Mouse (Mus musculus): ENCODE data around the gene Mgat2. TPM values are rescaled to one million over a fixed set of nuclear protein-coding genes. Genes with fewer than 3 reads are reported as not detected.

Mgat2 gene
- total and polyA plus RNA-seq, 3 experiments, result 40.9 to 65.3 TPM; not detected in 1

Other genes starting within 250 kb of the Mgat2 start
- gene Rps29, start 25.0 kb upstream of the Mgat2 start, total RNA-seq (2012; rRNA removed), result 4,641 and 5,133 TPM in 2 replicates
- gene Rps29, start 25.0 kb upstream of the Mgat2 start, polyA plus RNA-seq (2012; ENCODE audit: insufficient read depth in 1 of 2, insufficient read length in 2 of 2, low read depth in 1 of 2, low replicate concordance in 2 of 2, missing spikeins in 1 of 2), result 1,000 to 10,000 TPM in 1 of 2 experiments, 100 to 1,000 TPM in 1; 450 to 1,410 TPM
- 10.2 and 14.1 TPM in 2 replicates for gene Lrr1, start 15.3 kb upstream of the Mgat2 start, total RNA-seq (2012; rRNA removed)
- gene Lrr1, start 15.3 kb upstream of the Mgat2 start, polyA plus RNA-seq (2012; ENCODE audit: insufficient read depth in 1 of 2, insufficient read length in 2 of 2, low read depth in 1 of 2, low replicate concordance in 2 of 2, missing spikeins in 1 of 2), result 10 to 100 TPM in 1 of 2 experiments, not detected in 1; 23.1 TPM
- gene Rpl36al, start 74 bp upstream of the Mgat2 start, total RNA-seq (2012; rRNA removed), result 1,318 and 1,322 TPM in 2 replicates
- 100 to 1,000 TPM in 1 of 2 experiments, not detected in 1; 696 TPM for gene Rpl36al, start 74 bp upstream of the Mgat2 start, polyA plus RNA-seq (2012; ENCODE audit: insufficient read depth in 1 of 2, insufficient read length in 2 of 2, low read depth in 1 of 2, low replicate concordance in 2 of 2, missing spikeins in 1 of 2)
- gene Gm49383, start 12.9 kb downstream of the Mgat2 start, total RNA-seq (2012; rRNA removed), result 25.2 and 27.5 TPM in 2 replicates
- gene Gm49383, start 12.9 kb downstream of the Mgat2 start, polyA plus RNA-seq (2012; ENCODE audit: insufficient read depth in 1 of 2, insufficient read length in 2 of 2, low read depth in 1 of 2, low replicate concordance in 2 of 2, missing spikeins in 1 of 2), result 10 to 100 TPM in 1 of 2 experiments, not detected in 1; 28.8 TPM
- 7.6 and 10.1 TPM in 2 replicates for gene Dnaaf2, start 14.3 kb downstream of the Mgat2 start, total RNA-seq (2012; rRNA removed)
- 1 to 10 TPM in 1 of 2 experiments, not detected in 1; 5.5 TPM for gene Dnaaf2, start 14.3 kb downstream of the Mgat2 start, polyA plus RNA-seq (2012; ENCODE audit: insufficient read depth in 1 of 2, insufficient read length in 2 of 2, low read depth in 1 of 2, low replicate concordance in 2 of 2, missing spikeins in 1 of 2)
- 24.1 and 26.2 TPM in 2 replicates for gene Gm49384, start 20.1 kb downstream of the Mgat2 start, total RNA-seq (2012; rRNA removed)
- gene Gm49384, start 20.1 kb downstream of the Mgat2 start, polyA plus RNA-seq (2012; ENCODE audit: insufficient read depth in 1 of 2, insufficient read length in 2 of 2, low read depth in 1 of 2, low replicate concordance in 2 of 2, missing spikeins in 1 of 2), result 10 to 100 TPM in 1 of 2 experiments, not detected in 1; 28.5 TPM
- 14.1 and 14.4 TPM in 2 replicates for gene Pole2, start 44.0 kb downstream of the Mgat2 start, total RNA-seq (2012; rRNA removed)
- 10 to 100 TPM; 18.0 to 89.5 TPM for gene Pole2, start 44.0 kb downstream of the Mgat2 start, polyA plus RNA-seq (2012; ENCODE audit: insufficient read depth in 1 of 2, insufficient read length in 2 of 2, low read depth in 1 of 2, low replicate concordance in 2 of 2, missing spikeins in 1 of 2)
- 0.23 and 0.26 TPM in 2 replicates for gene Klhdc1, start 57.0 kb downstream of the Mgat2 start, total RNA-seq (2012; rRNA removed)
- gene Klhdc1, start 57.0 kb downstream of the Mgat2 start, polyA plus RNA-seq (2012; ENCODE audit: insufficient read depth in 1 of 2, insufficient read length in 2 of 2, low read depth in 1 of 2, low replicate concordance in 2 of 2, missing spikeins in 1 of 2), result 1 to 10 TPM in 1 of 2 experiments, not detected in 1; 1.1 TPM
- gene Klhdc2, start 112.5 kb downstream of the Mgat2 start, total RNA-seq (2012; rRNA removed), result 50.2 and 51.7 TPM in 2 replicates
- 100 to 1,000 TPM in 1 of 2 experiments, 10 to 100 TPM in 1; 48.5 to 154 TPM for gene Klhdc2, start 112.5 kb downstream of the Mgat2 start, polyA plus RNA-seq (2012; ENCODE audit: insufficient read depth in 1 of 2, insufficient read length in 2 of 2, low read depth in 1 of 2, low replicate concordance in 2 of 2, missing spikeins in 1 of 2)
- gene Nemf, start 173.0 kb downstream of the Mgat2 start, total RNA-seq (2012; rRNA removed), result 32.1 and 33.4 TPM in 2 replicates
- 10 to 100 TPM in 1 of 2 experiments, not detected in 1; 30.2 TPM for gene Nemf, start 173.0 kb downstream of the Mgat2 start, polyA plus RNA-seq (2012; ENCODE audit: insufficient read depth in 1 of 2, insufficient read length in 2 of 2, low read depth in 1 of 2, low replicate concordance in 2 of 2, missing spikeins in 1 of 2)
- 132 and 140 TPM in 2 replicates for gene Arf6, start 188.0 kb downstream of the Mgat2 start, total RNA-seq (2012; rRNA removed)
- 100 to 1,000 TPM; 181 to 192 TPM for gene Arf6, start 188.0 kb downstream of the Mgat2 start, polyA plus RNA-seq (2012; ENCODE audit: insufficient read depth in 1 of 2, insufficient read length in 2 of 2, low read depth in 1 of 2, low replicate concordance in 2 of 2, missing spikeins in 1 of 2)
- gene Gm9887, start 188.3 kb downstream of the Mgat2 start, total RNA-seq (2012; rRNA removed), result 0.69 and 1.7 TPM in 2 replicates
- 1 to 10 TPM in 1 of 2 experiments, not detected in 1; 4.9 TPM for gene Gm9887, start 188.3 kb downstream of the Mgat2 start, polyA plus RNA-seq (2012; ENCODE audit: insufficient read depth in 1 of 2, insufficient read length in 2 of 2, low read depth in 1 of 2, low replicate concordance in 2 of 2, missing spikeins in 1 of 2)